Mouse (Mus musculus): ENCODE results near the gene H60c. TPM values are rescaled to one million over a fixed set of nuclear protein-coding genes. Genes with fewer than 3 reads are reported as not detected.

H60c gene
- polyA plus RNA-seq (2012; rRNA removed): not detected in 2 replicates

DNA sequence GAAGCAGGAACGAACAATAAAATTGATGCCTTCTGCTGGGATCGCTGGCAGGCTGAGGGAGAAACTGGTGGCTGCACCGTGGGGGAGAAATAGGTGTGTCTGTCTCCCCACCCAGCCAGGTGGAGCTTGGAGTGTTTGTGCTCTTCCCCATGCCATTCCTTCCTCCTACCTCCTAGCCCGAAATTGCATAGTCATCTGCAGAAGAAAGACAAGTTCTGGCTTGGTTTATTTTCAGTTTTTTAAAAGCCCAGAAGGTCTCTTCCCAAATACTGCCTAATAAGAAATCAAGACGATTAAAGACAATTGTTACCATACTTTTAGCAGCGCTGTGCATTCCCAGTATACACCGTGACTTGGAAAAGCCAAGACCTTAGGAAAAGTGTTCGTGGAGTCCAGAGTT is at the start of gene H60c:
H60c (minus strand) TSS at position 101 of the 400 bp plus-strand sequence.

Other genes with a start within 250 kb of the H60c start
- 45.6 and 48.4 TPM in 2 replicates for gene Ppp1r14c, start 98.3 kb upstream of the H60c start, polyA plus RNA-seq (2012; rRNA removed)

Data from central nervous system, embryonic 18 days (tissue).